Mouse (Mus musculus): ENCODE data around the gene Rabgap1.
"Not testable (repeated sequence)": the region's sequence is repeated elsewhere in the genome, so short reads cannot be mapped to it uniquely, and the experiment has no call there.

The Rabgap1 gene

DNA sequence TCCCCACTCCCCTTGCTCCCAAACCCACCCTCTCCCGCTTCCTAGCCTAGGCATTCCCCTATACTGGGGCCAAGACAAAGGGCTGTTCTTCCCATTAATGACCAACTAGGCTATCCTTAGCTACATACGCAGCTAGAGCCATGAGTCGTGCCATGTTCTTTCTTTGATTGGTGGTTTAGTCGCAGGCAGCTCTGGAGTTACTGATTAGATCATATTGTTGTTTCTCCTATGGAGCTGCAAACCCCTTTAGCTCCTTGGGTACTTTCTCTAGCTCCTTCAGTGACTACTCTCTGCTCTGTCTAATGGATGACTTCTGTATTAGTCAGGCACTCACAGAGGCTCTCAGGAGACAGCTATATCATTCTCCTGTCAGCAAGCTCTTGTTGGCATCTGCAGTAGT is 54.2 kb downstream of the Rabgap1 start:
- in situ Hi-C loops (cut with MboI; ENCODE audit: low pct_unique_long_range_greater_than_20kb in 1 of 2, low sequenced_read_pairs in 2 of 2, unreplicated experiment in 1 of 2): no loop called here

DNA sequence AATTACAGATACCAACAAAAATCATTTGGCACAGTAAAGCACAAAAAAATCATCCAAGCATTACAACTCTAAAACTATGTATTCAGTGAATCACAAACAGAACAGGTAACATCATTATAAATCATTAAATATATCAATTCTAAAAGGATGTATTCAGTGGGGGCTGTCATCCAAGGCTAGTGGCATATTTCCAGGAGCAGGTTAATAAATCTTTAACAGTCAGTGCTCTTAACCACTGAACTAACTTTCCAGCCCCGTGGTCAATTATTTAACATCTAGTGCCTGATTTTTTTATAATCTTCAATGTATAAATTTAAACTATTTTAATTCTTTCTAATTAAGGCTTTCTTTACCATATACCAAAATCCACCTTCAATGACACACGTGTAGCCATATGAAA is 62.8 kb downstream of the Rabgap1 start:
- in situ Hi-C loops (cut with MboI; ENCODE audit: low pct_unique_long_range_greater_than_20kb in 1 of 2, low sequenced_read_pairs in 2 of 2, unreplicated experiment in 1 of 2): not testable (repeated sequence)

GRCm38 (mm10) chr2:37511134-37511901 is 68.2 kb downstream of the Rabgap1 start:
- in situ Hi-C loops (cut with MboI; ENCODE audit: low pct_unique_long_range_greater_than_20kb in 1 of 2, low sequenced_read_pairs in 2 of 2, unreplicated experiment in 1 of 2): no loop called here

- in situ Hi-C loops (cut with MboI; ENCODE audit: low pct_unique_long_range_greater_than_20kb in 1 of 2, low sequenced_read_pairs in 2 of 2, unreplicated experiment in 1 of 2): no loop called here
Measured at GRCm38 (mm10) chr2:37516030-37516710, 73.1 kb downstream of the Rabgap1 start, which contains the start of gene Gpr21. TSS of gene Gpr21 (plus strand) at chr2:37516332.

- in situ Hi-C loops (cut with MboI; ENCODE audit: low pct_unique_long_range_greater_than_20kb in 1 of 2, low sequenced_read_pairs in 2 of 2, unreplicated experiment in 1 of 2): no loop called here
Measured at GRCm38 (mm10) chr2:37516922-37517462, 73.9 kb downstream of the Rabgap1 start.

DNA sequence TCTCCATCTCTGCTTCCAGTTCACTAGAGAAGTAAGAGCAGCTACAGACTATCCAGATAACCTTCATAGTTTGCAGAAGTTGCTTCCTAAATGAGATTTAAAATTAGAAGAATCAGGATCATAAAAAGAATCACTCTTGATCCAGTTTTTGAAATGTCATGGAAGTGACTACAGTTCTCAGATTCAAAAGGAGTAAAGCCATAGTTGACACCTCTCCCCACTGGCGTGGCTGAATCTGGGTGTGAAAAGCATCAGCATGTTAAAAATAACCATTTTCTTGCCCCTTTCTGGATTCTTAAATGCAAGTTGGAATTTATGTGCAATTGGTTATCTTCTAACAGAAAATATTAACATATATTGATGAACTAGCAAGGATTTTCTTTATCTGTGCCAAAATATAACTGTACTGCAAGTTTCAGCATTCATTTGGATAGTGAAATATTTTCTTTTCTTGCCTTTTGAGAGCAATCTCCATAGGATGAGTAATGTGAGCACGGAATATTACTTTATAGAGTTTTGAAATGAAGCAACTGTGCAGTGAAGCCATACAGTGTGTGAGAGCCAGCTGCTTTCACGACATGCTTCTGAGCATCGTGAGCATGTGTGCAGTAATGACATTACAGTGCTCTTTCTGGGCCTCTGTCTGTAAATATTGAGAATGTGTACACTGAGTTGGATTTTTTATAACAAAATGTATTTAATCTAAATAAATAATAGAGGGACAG is 75.6 kb downstream of the Rabgap1 start:
- in situ Hi-C loops (cut with MboI; ENCODE audit: low pct_unique_long_range_greater_than_20kb in 1 of 2, low sequenced_read_pairs in 2 of 2, unreplicated experiment in 1 of 2): no loop called here

DNA sequence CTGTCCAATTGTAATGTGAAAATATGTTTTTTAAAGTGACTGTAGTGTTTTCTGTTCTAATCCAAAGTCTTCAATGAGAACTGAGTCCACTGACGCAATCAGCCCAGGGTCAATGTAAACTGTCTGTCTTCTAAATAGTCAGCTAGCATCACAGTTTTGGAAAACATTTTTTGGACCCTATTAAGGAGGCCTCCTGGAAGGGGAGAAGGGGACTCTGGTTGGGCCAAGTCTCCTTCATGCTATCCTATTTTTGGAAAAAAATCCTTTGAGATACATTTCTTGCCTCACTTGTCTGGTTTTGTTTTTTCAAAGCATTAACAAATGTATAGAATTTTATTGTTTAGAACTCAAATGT is 76.2 kb downstream of the Rabgap1 start:
- in situ Hi-C loops (cut with MboI; ENCODE audit: low pct_unique_long_range_greater_than_20kb in 1 of 2, low sequenced_read_pairs in 2 of 2, unreplicated experiment in 1 of 2): no loop called here

DNA sequence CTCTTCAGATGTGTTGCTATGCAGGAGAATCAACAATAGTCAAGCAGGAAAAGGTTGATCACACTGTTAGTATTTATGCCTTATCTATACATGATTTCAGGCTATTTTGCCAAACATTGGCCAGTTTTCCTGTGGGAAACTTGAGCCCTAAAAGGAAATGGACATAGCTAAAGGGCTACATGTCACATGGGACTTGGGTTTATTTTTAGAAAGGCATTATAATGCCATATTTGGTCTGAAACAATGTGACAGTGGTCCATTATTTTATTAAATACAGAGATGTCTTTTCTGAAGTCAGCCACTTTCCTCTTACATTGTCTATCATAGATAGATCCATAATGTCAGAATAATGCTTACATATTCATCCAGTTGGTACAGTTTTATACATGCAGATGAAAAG is 84.5 kb downstream of the Rabgap1 start:
- in situ Hi-C loops (cut with MboI; ENCODE audit: low pct_unique_long_range_greater_than_20kb in 1 of 2, low sequenced_read_pairs in 2 of 2, unreplicated experiment in 1 of 2): no loop called here

- in situ Hi-C loops (cut with MboI; ENCODE audit: low pct_unique_long_range_greater_than_20kb in 1 of 2, low sequenced_read_pairs in 2 of 2, unreplicated experiment in 1 of 2): no loop called here
Measured at GRCm38 (mm10) chr2:37529397-37529796, 86.3 kb downstream of the Rabgap1 start.

GRCm38 (mm10) chr2:37530766-37531165 is 87.7 kb downstream of the Rabgap1 start:
- in situ Hi-C loops (cut with MboI; ENCODE audit: low pct_unique_long_range_greater_than_20kb in 1 of 2, low sequenced_read_pairs in 2 of 2, unreplicated experiment in 1 of 2): no loop called here

GRCm38 (mm10) chr2:37531639-37532038 is 88.6 kb downstream of the Rabgap1 start:
- in situ Hi-C loops (cut with MboI; ENCODE audit: low pct_unique_long_range_greater_than_20kb in 1 of 2, low sequenced_read_pairs in 2 of 2, unreplicated experiment in 1 of 2): no loop called here

- in situ Hi-C loops (cut with MboI; ENCODE audit: low pct_unique_long_range_greater_than_20kb in 1 of 2, low sequenced_read_pairs in 2 of 2, unreplicated experiment in 1 of 2): no loop called here
Measured at GRCm38 (mm10) chr2:37549346-37550012, 106.4 kb downstream of the Rabgap1 start.

- in situ Hi-C loops (cut with MboI; ENCODE audit: low pct_unique_long_range_greater_than_20kb in 1 of 2, low sequenced_read_pairs in 2 of 2, unreplicated experiment in 1 of 2): no loop called here
Measured at GRCm38 (mm10) chr2:37556366-37556765, 113.3 kb downstream of the Rabgap1 start.

DNA sequence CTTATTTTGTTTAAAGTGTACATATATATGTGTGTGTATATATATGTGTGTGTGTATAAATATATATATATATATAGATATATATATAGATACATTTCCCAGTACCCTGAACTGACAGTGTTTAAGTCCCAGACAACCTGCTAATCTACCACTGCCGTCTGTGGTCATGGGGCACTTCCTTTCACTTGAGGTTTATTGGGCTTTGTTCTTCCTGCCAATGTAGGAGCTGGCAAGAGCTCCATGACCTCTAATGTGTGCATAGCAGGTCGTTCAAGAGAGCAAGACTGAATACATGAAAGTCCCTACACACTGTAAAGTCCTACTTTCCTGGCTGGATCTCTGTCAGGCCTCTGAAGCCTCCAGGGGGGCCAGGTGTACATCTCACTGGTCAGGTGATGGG is 122.5 kb downstream of the Rabgap1 start:
- in situ Hi-C loops (cut with MboI; ENCODE audit: low pct_unique_long_range_greater_than_20kb in 1 of 2, low sequenced_read_pairs in 2 of 2, unreplicated experiment in 1 of 2): no loop called here

DNA sequence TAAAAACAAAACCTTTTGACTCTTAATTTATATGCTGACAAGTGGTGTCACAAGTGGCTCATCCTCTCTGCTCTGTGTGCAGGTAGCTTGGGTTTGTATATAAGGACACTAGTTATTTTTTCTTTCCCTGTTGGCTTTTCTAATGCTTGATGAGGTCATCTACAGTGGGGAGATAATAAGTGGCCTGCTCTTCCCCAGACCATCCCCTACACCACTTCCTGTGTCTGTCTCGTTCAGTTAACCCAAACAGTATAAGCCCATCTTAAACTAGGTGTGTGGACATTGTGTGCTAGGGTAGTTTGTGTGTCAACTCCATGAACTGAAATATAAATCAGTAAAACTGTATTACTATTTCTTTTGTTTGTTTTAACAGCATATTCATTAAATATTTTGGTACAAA is 123.0 kb downstream of the Rabgap1 start:
- in situ Hi-C loops (cut with MboI; ENCODE audit: low pct_unique_long_range_greater_than_20kb in 1 of 2, low sequenced_read_pairs in 2 of 2, unreplicated experiment in 1 of 2): no loop called here

DNA sequence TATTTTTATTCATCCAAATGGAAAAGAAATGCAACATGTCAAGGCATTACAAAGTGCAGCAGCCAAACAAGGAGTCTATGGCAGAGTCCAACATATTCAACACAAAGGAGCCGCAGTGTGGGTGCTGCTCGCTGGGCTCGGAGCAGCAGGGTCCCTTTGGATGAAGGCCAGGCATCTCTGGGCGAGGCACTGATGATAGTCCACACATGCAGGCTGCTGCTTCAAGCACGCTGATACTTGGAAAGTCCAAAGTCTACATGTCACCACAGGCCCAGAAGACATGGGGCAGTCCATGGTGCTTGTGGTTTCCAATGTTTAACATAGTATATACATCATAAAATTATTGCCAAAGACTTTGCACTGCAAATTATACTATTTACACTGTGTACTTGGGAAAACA is 126.8 kb downstream of the Rabgap1 start:
- in situ Hi-C loops (cut with MboI; ENCODE audit: low pct_unique_long_range_greater_than_20kb in 1 of 2, low sequenced_read_pairs in 2 of 2, unreplicated experiment in 1 of 2): no loop called here

DNA sequence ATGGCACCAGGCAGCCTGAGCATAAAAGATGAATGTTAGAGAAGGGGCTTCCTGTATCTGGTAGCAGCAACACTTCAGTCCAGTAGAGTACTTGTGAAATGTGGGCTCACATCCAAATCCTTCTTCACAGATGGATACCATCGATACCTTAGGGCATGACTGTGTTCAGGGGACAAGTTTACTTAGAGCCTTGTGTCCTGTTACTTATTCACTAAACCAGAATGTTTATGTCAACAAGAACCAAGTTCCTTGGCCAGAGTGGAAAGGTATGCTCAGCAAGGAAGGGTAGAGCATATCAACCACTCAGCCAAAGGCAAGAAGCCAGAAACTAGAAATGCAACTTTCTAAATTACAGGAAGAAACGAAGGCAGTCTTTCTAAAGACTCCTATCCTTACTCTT is 127.6 kb downstream of the Rabgap1 start:
- in situ Hi-C loops (cut with MboI; ENCODE audit: low pct_unique_long_range_greater_than_20kb in 1 of 2, low sequenced_read_pairs in 2 of 2, unreplicated experiment in 1 of 2): no loop called here

- in situ Hi-C loops (cut with MboI; ENCODE audit: low pct_unique_long_range_greater_than_20kb in 1 of 2, low sequenced_read_pairs in 2 of 2, unreplicated experiment in 1 of 2): no loop called here
Measured at GRCm38 (mm10) chr2:37572141-37572540, 129.1 kb downstream of the Rabgap1 start.

- in situ Hi-C loops (cut with MboI; ENCODE audit: low pct_unique_long_range_greater_than_20kb in 1 of 2, low sequenced_read_pairs in 2 of 2, unreplicated experiment in 1 of 2): no loop called here
Measured at GRCm38 (mm10) chr2:37576661-37577060, 133.6 kb downstream of the Rabgap1 start.

All from mouse embryonic stem cell (cell line).